Mouse (Mus musculus): ENCODE measurements around the gene Polr3g. TPM values are rescaled to one million over a fixed set of nuclear protein-coding genes. Genes with fewer than 3 reads are reported as not detected.
"Not testable (repeated sequence)": the region's sequence is repeated elsewhere in the genome, so short reads cannot be mapped to it uniquely, and the experiment has no call there.

The Polr3g gene
- polyA plus RNA-seq, 1 experiment from 2014 or later, result 17.6 TPM

DNA sequence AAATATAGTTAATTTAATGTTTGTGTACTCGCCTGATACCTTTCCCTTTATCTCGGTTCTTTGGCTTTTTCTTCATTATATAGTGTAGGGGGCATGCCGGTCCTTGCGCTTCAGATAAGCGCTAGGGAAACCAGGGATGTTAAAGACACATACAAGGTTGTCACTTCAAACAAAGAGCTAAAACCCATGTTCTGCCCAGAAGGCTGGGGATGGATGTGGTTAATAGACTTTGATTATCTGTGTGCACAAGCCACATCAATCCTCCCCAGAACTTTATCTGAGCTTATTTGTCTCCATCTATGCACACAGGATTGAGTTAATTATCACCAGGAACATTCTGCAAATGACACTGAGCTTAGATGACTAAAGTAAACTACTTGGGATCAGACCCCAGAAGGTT is 25.8 kb upstream of the Polr3g start:
- Histone ChIP-seq H3K4me3 (ENCODE audit: low read depth, low read length) (no peak overlapping the region), H3K4me1 (ENCODE audit: control insufficient read depth, insufficient read depth, low read length) (no peaks in the 10 kb centered on the region), H3K4me2 (ENCODE audit: low read depth, low read length) (no peak overlapping the region), H3K9me3 (replicated peaks; ENCODE audit: control insufficient read depth, low read length) (no peaks in the 10 kb centered on the region), H3K27me3 (ENCODE audit: control insufficient read depth, insufficient read depth, low read length) (no peaks in the 10 kb centered on the region), H3K9ac (replicated peaks; ENCODE audit: low read length) (no peak overlapping the region), H3K27ac (replicated peaks; ENCODE audit: low read depth, low read length) (no peak overlapping the region), H3K36me3 (replicated peaks; ENCODE audit: control insufficient read depth, insufficient read depth, low read depth, low read length) (no peaks in the 10 kb centered on the region)
- ATAC-seq (replicated peaks; ENCODE audit: insufficient number of reproducible peaks, low FRiP score, low TSS enrichment, low read depth) (no peak), DNase-seq (ENCODE audit: low spot score) (no peak)
- WGBS, result 93% methylated on average over 5 of the region's 5 CpGs

GRCm38 (mm10) chr13:81730362-81730761 is 19.5 kb upstream of the Polr3g start:
- no peak overlapping the region for H3K9ac ChIP-seq (replicated peaks; ENCODE audit: low read length)
- H3K4me1 ChIP-seq (ENCODE audit: control insufficient read depth, insufficient read depth, low read length), result no peaks in the 10 kb centered on the region
- H3K9me3 ChIP-seq (replicated peaks; ENCODE audit: control insufficient read depth, low read length), result no peaks in the 10 kb centered on the region
- H3K36me3 ChIP-seq (replicated peaks; ENCODE audit: control insufficient read depth, insufficient read depth, low read depth, low read length), result no peaks in the 10 kb centered on the region
- H3K4me2 ChIP-seq (ENCODE audit: low read depth, low read length), result no peak overlapping the region
- H3K4me3 ChIP-seq (ENCODE audit: low read depth, low read length), result no peak overlapping the region
- no peak overlapping the region for H3K27ac ChIP-seq (replicated peaks; ENCODE audit: low read depth, low read length)
- WGBS, result 80% methylated on average over 1 of the region's 1 CpGs
- ATAC-seq (replicated peaks; ENCODE audit: insufficient number of reproducible peaks, low FRiP score, low TSS enrichment, low read depth) (no peak), DNase-seq (ENCODE audit: low spot score) (no peak)
- H3K27me3 ChIP-seq (ENCODE audit: control insufficient read depth, insufficient read depth, low read length), result no peaks in the 10 kb centered on the region

DNA sequence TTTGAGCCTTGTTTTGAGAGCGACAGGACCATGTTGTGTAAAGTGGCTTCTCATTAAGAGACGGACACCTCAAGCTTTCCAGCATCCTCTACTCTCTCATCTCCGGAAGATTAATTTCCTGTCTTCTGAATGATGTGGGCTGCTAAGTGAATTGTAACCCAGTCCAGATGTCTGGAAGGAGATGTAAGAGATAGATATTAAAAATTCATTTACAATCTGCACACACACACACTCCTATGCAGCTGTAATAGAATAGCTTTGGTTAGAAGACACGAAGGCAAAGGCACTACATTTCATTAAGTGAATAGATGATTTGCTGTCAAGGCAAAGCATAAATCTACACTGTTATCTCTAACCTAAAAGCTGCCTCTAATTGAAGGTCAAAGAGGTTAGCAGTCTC is 18.3 kb upstream of the Polr3g start:
- no peak overlapping the region for H3K4me2 ChIP-seq (ENCODE audit: low read depth, low read length)
- H3K4me1 ChIP-seq (ENCODE audit: control insufficient read depth, insufficient read depth, low read length), result no peaks in the 10 kb centered on the region
- H3K9me3 ChIP-seq (replicated peaks; ENCODE audit: control insufficient read depth, low read length), result no peaks in the 10 kb centered on the region
- no peaks in the 10 kb centered on the region for H3K36me3 ChIP-seq (replicated peaks; ENCODE audit: control insufficient read depth, insufficient read depth, low read depth, low read length)
- no peak overlapping the region for H3K9ac ChIP-seq (replicated peaks; ENCODE audit: low read length)
- H3K27ac ChIP-seq (replicated peaks; ENCODE audit: low read depth, low read length), result no peak overlapping the region
- ATAC-seq (replicated peaks; ENCODE audit: insufficient number of reproducible peaks, low FRiP score, low TSS enrichment, low read depth) (no peak), DNase-seq (ENCODE audit: low spot score) (no peak)
- H3K4me3 ChIP-seq (ENCODE audit: low read depth, low read length), result no peak overlapping the region
- 70% methylated on average over 4 of the region's 4 CpGs for WGBS
- no peaks in the 10 kb centered on the region for H3K27me3 ChIP-seq (ENCODE audit: control insufficient read depth, insufficient read depth, low read length)

- H3K4me1 ChIP-seq (ENCODE audit: control insufficient read depth, insufficient read depth, low read length); H3K36me3 ChIP-seq (replicated peaks; ENCODE audit: control insufficient read depth, insufficient read depth, low read depth, low read length); H3K4me3 ChIP-seq (ENCODE audit: low read depth, low read length); H3K9me3 ChIP-seq (replicated peaks; ENCODE audit: control insufficient read depth, low read length); ATAC-seq (replicated peaks; ENCODE audit: insufficient number of reproducible peaks, low FRiP score, low TSS enrichment, low read depth); H3K27me3 ChIP-seq (ENCODE audit: control insufficient read depth, insufficient read depth, low read length); DNase-seq (ENCODE audit: low spot score); H3K27ac ChIP-seq (replicated peaks; ENCODE audit: low read depth, low read length); H3K9ac ChIP-seq (replicated peaks; ENCODE audit: low read length); H3K4me2 ChIP-seq (ENCODE audit: low read depth, low read length): not testable (repeated sequence)
- WGBS, result 55% methylated on average over 12 of the region's 12 CpGs
Observed at GRCm38 (mm10) chr13:81728141-81728540, 17.3 kb upstream of the Polr3g start.

- no peaks in the 10 kb centered on the region for H3K27me3 ChIP-seq (ENCODE audit: control insufficient read depth, insufficient read depth, low read length)
- no peak for ATAC-seq (replicated peaks; ENCODE audit: insufficient number of reproducible peaks, low FRiP score, low TSS enrichment, low read depth)
- WGBS, result 92% methylated on average over 1 of the region's 1 CpGs
- H3K27ac ChIP-seq (replicated peaks; ENCODE audit: low read depth, low read length), result no peak overlapping the region
- no peak overlapping the region for H3K4me2 ChIP-seq (ENCODE audit: low read depth, low read length)
- H3K4me3 ChIP-seq (ENCODE audit: low read depth, low read length), result no peak overlapping the region
- H3K4me1 ChIP-seq (ENCODE audit: control insufficient read depth, insufficient read depth, low read length), result no peaks in the 10 kb centered on the region
- no peak for DNase-seq (ENCODE audit: low spot score)
- no peak overlapping the region for H3K9ac ChIP-seq (replicated peaks; ENCODE audit: low read length)
- H3K36me3 ChIP-seq (replicated peaks; ENCODE audit: control insufficient read depth, insufficient read depth, low read depth, low read length), result no peaks in the 10 kb centered on the region
- no peaks in the 10 kb centered on the region for H3K9me3 ChIP-seq (replicated peaks; ENCODE audit: control insufficient read depth, low read length)
Observed at GRCm38 (mm10) chr13:81713896-81714295, 3.1 kb upstream of the Polr3g start.

- H3K9ac ChIP-seq (replicated peaks; ENCODE audit: low read length), result peak overlapping the region; percentile 68
- H3K4me2 ChIP-seq (ENCODE audit: low read depth, low read length), result peak overlapping the region; percentile 98
- under 1% methylated on average over 42 of the region's 42 CpGs for WGBS
- H3K27ac ChIP-seq (replicated peaks; ENCODE audit: low read depth, low read length), result no peak overlapping the region
- ATAC-seq (replicated peaks; ENCODE audit: insufficient number of reproducible peaks, low FRiP score, low TSS enrichment, low read depth) (peak; percentile 58), DNase-seq (ENCODE audit: low spot score) (peak; percentile 23)
- no peaks in the 10 kb centered on the region for H3K36me3 ChIP-seq (replicated peaks; ENCODE audit: control insufficient read depth, insufficient read depth, low read depth, low read length)
- H3K4me1 ChIP-seq (ENCODE audit: control insufficient read depth, insufficient read depth, low read length), result no peaks in the 10 kb centered on the region
- no peaks in the 10 kb centered on the region for H3K9me3 ChIP-seq (replicated peaks; ENCODE audit: control insufficient read depth, low read length)
- no peaks in the 10 kb centered on the region for H3K27me3 ChIP-seq (ENCODE audit: control insufficient read depth, insufficient read depth, low read length)
- H3K4me3 ChIP-seq (ENCODE audit: low read depth, low read length), result peak overlapping the region; percentile 70
Observed at GRCm38 (mm10) chr13:81711546-81712371, 946 bp upstream of the Polr3g start.

- H3K36me3 ChIP-seq (replicated peaks; ENCODE audit: control insufficient read depth, insufficient read depth, low read depth, low read length), result no peaks in the 10 kb centered on the region
- H3K4me1 ChIP-seq (ENCODE audit: control insufficient read depth, insufficient read depth, low read length), result no peaks in the 10 kb centered on the region
- no peak overlapping the region for H3K27ac ChIP-seq (replicated peaks; ENCODE audit: low read depth, low read length)
- H3K4me3 ChIP-seq (ENCODE audit: low read depth, low read length), result peak overlapping the region; percentile 70
- no peaks in the 10 kb centered on the region for H3K27me3 ChIP-seq (ENCODE audit: control insufficient read depth, insufficient read depth, low read length)
- DNase-seq (ENCODE audit: low spot score) (no peak), ATAC-seq (replicated peaks; ENCODE audit: insufficient number of reproducible peaks, low FRiP score, low TSS enrichment, low read depth) (no peak)
- WGBS, result 2% methylated on average over 7 of the region's 7 CpGs
- H3K4me2 ChIP-seq (ENCODE audit: low read depth, low read length), result peak overlapping the region; percentile 98
- H3K9me3 ChIP-seq (replicated peaks; ENCODE audit: control insufficient read depth, low read length), result no peaks in the 10 kb centered on the region
- peak overlapping the region; percentile 68 for H3K9ac ChIP-seq (replicated peaks; ENCODE audit: low read length)
Observed at GRCm38 (mm10) chr13:81710266-81710665, 547 bp downstream of the Polr3g start.

- Histone ChIP-seq H3K27me3 (ENCODE audit: control insufficient read depth, insufficient read depth, low read length) (no peaks in the 10 kb centered on the region), H3K9ac (replicated peaks; ENCODE audit: low read length) (no peak overlapping the region), H3K36me3 (replicated peaks; ENCODE audit: control insufficient read depth, insufficient read depth, low read depth, low read length) (no peaks in the 10 kb centered on the region), H3K27ac (replicated peaks; ENCODE audit: low read depth, low read length) (no peak overlapping the region), H3K4me1 (ENCODE audit: control insufficient read depth, insufficient read depth, low read length) (no peaks in the 10 kb centered on the region), H3K4me3 (ENCODE audit: low read depth, low read length) (peak overlapping the region; percentile 70), H3K9me3 (replicated peaks; ENCODE audit: control insufficient read depth, low read length) (no peaks in the 10 kb centered on the region), H3K4me2 (ENCODE audit: low read depth, low read length) (peak overlapping the region; percentile 98)
- ATAC-seq (replicated peaks; ENCODE audit: insufficient number of reproducible peaks, low FRiP score, low TSS enrichment, low read depth) (no peak), DNase-seq (ENCODE audit: low spot score) (no peak)
- 42% methylated on average over 4 of the region's 4 CpGs for WGBS
Observed at GRCm38 (mm10) chr13:81709805-81710204, 1.0 kb downstream of the Polr3g start.
